Mouse (Mus musculus) erythroblast, embryonic 14.5 days (primary cell): Measurements from ENCODE around the gene Lonp2.

Experiments used
- GATA1 ChIP-seq: IDR thresholded peaks from 2 replicates; pipeline ENCODE4 v1.6.1; 2012; ENCODE audit warnings: low read length, inconsistent platforms, mixed read lengths
- TAL1 ChIP-seq: IDR thresholded peaks from 3 replicates; pipeline ENCODE4 v1.6.1; 2012; ENCODE audit warnings: low read length, inconsistent platforms, mixed read lengths

DNA sequence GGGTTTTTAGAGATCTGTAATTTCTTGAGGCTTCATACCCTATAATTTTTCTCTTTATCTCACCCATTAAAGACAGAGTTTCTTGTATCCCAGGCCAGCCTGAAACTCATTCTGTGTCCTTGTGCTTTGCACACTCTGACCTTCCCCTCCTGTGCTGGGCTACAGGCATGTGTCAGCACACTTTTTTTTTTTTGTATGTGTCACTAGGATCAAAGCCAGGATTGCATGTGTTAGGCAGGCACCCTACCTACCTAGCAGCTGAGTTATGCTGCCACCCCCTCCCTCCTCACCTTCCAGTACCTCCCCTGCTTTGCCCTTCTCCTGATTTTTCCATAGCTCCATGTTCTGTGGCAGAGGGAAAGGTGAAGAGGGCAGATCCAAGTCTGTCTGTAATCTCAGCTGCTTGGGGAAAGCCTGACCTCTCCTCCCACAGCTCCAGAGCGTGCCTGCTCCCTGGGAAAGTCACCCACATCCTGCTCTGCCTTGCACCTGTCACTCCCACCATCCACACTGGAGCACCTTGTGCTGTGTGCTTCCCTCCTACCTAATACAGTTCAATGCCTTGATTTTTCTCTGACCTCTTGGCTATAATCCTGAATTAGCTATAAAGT, 75.1 kb downstream of the Lonp2 start:
- TF ChIP-seq GATA1, result no peak
- TF ChIP-seq TAL1, result no peak
